Mouse (Mus musculus): Measurements from ENCODE around the gene Mier2.

Gene Mier2

GRCm38 (mm10) chr10:79539701-79540495 lies 15.1 kb downstream of the Mier2 start:
- DNase-seq (ENCODE audit: low spot score), result no peak

- no peak for DNase-seq (ENCODE audit: low spot score)
Measured at GRCm38 (mm10) chr10:79538873-79539272, 16.1 kb downstream of the Mier2 start.

GRCm38 (mm10) chr10:79538323-79538722 lies 16.7 kb downstream of the Mier2 start:
- no peak for DNase-seq (ENCODE audit: low spot score)

GRCm38 (mm10) chr10:79537781-79538180 lies 17.2 kb downstream of the Mier2 start:
- DNase-seq (ENCODE audit: low spot score), result no peak

GRCm38 (mm10) chr10:79537271-79537670 lies 17.7 kb downstream of the Mier2 start:
- no peak for DNase-seq (ENCODE audit: low spot score)

GRCm38 (mm10) chr10:79536461-79537080 lies 18.4 kb downstream of the Mier2 start:
- no peak for DNase-seq (ENCODE audit: low spot score)

- no peak for DNase-seq (ENCODE audit: low spot score)
Measured at GRCm38 (mm10) chr10:79535431-79535830, 19.6 kb downstream of the Mier2 start.

- DNase-seq (ENCODE audit: low spot score), result no peak
Measured at GRCm38 (mm10) chr10:79534426-79534825, 20.6 kb downstream of the Mier2 start.

GRCm38 (mm10) chr10:79533126-79533911 lies 21.7 kb downstream of the Mier2 start, which contains the start of gene Plpp2:
Plpp2 (minus strand) TSS chr10:79533796.
- peak; percentile 78 for DNase-seq (ENCODE audit: low spot score)

- no peak for DNase-seq (ENCODE audit: low spot score)
Measured at GRCm38 (mm10) chr10:79532678-79533077, 22.3 kb downstream of the Mier2 start.

- no peak for DNase-seq (ENCODE audit: low spot score)
Measured at GRCm38 (mm10) chr10:79531593-79531992, 23.4 kb downstream of the Mier2 start.

GRCm38 (mm10) chr10:79530721-79531120 lies 24.3 kb downstream of the Mier2 start:
- no peak for DNase-seq (ENCODE audit: low spot score)

GRCm38 (mm10) chr10:79530241-79530640 lies 24.8 kb downstream of the Mier2 start:
- no peak for DNase-seq (ENCODE audit: low spot score)

GRCm38 (mm10) chr10:79528081-79528480 lies 26.9 kb downstream of the Mier2 start:
- no peak for DNase-seq (ENCODE audit: low spot score)

- no peak for DNase-seq (ENCODE audit: low spot score)
Measured at GRCm38 (mm10) chr10:79527453-79527845, 27.6 kb downstream of the Mier2 start.

- DNase-seq (ENCODE audit: low spot score), result no peak
Measured at GRCm38 (mm10) chr10:79526661-79527452, 28.1 kb downstream of the Mier2 start.

GRCm38 (mm10) chr10:79525456-79526325 lies 29.3 kb downstream of the Mier2 start:
- DNase-seq (ENCODE audit: low spot score), result no peak

- no peak for DNase-seq (ENCODE audit: low spot score)
Measured at GRCm38 (mm10) chr10:79524433-79524832, 30.6 kb downstream of the Mier2 start.

GRCm38 (mm10) chr10:79506709-79507108 lies 48.3 kb downstream of the Mier2 start:
- no peak for DNase-seq (ENCODE audit: low spot score)

GRCm38 (mm10) chr10:79502830-79503644 lies 52.0 kb downstream of the Mier2 start:
- peak; percentile 21 for DNase-seq (ENCODE audit: low spot score)
